Mouse (Mus musculus) mammary gland, adult 2 months (tissue): ENCODE data around the gene Sphk2. TPM values are rescaled to one million over a fixed set of nuclear protein-coding genes. Genes with fewer than 3 reads are reported as not detected.

ENCODE experiments used
- polyA plus RNA-seq: library from polyadenylated mRNA; depleted of rRNA; stranded (reverse); fragments of >200 nt; gene quantifications from 2 replicates; pipeline ENCODE4 v1.2.3, GENCODE M21; 2012; ENCODE audit warnings: low replicate concordance; rRNA removed

The Sphk2 gene
- 50.2 and 90.3 TPM in 2 replicates for polyA plus RNA-seq

GRCm38 (mm10) chr7:45717918-45718297, at the start of gene Sphk2:
Sphk2 (minus strand) TSS chr7:45718002.

GRCm38 (mm10) chr7:45725713-45726112, 7.9 kb upstream of the Sphk2 start, which contains the start of gene Spaca4:
Spaca4 (minus strand) TSS chr7:45725813.

DNA sequence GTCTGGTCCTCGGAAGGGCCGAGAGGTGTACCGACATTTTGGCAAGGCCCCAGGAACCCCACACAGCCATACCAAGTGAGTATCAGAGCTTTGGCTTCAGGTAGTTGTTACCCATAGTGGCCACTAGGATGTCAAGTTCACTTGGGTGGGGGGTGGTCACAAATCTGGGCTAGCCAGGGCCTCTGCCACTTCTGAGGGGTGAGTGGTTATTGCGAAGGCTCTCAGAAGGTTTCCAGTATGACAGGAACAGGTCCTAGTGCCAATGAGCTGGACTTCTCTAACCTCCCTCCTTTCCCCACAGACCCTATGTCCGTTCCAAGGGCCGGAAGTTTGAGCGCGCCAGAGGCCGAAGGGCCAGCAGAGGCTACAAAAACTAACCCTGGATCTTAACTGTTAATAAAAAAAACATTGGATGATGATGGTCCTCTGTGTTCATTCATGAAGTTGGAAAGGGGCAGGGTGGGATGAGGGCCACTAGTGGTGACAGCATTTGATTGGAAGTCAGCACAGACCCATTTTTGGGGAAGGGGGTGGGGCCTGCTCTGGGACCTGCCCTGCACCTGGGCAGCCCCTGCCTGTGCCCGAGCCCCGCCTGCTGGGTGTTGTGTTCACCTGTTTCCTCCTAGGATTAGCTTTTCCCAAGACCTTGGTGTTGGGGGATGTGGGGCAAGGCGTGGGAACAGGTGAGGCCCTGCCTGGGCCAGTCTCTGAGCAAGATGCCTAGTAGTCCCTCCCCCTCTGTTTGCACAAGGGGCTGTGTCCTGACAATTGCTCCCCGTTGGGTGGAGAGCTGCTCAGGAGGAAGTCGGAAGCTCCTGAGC, 2.8 kb upstream of the Sphk2 start, which contains the start of gene Fam83e:
Gene Fam83e (plus strand): TSS at position 800 of the 821 bp plus-strand sequence.

GRCm38 (mm10) chr7:45715090-45715708, 2.6 kb downstream of the Sphk2 start, which contains the start of gene Rpl18:
Rpl18 (plus strand) TSS chr7:45715457.

DNA sequence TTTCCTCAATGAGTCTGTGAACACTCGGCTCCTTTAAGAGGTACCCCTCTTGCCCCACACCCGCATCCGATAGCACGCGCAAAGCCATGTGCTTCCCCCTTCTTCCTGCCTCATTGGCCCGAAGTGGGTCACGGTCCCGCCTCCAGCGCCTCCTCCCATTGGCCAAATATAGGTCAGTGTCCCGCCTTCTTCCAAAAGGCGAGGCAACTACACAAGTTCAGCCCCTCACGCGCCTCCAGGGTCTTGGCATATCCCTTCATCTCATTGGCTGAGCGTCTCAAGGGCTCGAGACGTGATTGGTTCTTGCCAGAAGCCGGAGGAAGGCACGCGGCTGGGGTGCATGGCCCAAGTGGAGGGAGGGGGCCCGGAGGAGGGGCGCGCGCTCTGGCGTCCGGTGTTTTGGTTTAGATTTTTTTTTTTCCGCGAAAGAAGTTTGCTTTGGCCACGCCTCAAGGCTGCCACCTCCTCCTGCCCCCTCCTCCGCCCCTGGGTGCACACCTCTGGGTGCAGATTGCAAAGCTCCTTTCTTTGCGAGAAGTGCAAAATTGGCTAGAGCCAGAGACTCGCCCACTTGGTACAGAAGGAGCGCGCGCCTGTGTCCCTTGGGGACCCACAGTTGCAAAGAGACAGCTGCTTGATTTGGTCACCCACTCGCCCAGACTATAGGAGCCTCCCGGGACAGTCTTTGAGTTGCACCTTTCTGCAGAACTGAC, 12.9 kb downstream of the Sphk2 start, which contains the start of gene Dbp:
Gene Dbp (plus strand): TSS at position 359 of the 713 bp plus-strand sequence.

DNA sequence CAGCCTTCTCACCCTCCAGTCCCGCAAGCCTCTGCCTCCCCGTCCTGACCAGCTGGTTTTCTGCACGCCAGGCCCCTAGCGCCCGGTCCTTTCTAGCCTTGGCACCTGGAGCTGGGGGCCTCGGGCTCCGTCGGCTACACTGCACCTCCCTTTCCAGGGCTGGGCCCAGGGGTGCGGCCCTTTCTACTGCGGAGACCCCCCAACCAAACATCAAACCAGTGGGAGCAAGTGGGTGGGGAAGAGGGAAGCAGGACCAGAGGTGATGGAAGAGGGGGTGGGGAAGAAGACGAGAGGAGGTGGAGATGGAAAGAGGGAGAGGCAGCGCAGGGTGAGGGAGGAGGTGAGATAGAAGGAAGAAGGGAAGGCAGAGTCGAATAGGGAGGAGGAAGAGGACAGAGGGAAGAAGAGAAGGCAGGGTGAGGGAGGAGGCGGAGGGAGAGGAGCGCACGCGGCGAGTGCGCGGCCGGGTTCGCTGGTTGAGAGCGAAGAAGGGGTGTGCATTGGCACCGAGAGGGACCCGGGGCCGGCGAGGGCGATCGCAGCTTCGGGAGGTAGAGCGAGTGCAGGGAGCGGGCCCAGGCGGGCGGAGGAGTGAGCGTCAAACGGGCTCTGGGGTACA, 18.2 kb downstream of the Sphk2 start, which contains the start of gene Car11:
Gene Car11 (plus strand): TSS at position 321 of the 619 bp plus-strand sequence.

DNA sequence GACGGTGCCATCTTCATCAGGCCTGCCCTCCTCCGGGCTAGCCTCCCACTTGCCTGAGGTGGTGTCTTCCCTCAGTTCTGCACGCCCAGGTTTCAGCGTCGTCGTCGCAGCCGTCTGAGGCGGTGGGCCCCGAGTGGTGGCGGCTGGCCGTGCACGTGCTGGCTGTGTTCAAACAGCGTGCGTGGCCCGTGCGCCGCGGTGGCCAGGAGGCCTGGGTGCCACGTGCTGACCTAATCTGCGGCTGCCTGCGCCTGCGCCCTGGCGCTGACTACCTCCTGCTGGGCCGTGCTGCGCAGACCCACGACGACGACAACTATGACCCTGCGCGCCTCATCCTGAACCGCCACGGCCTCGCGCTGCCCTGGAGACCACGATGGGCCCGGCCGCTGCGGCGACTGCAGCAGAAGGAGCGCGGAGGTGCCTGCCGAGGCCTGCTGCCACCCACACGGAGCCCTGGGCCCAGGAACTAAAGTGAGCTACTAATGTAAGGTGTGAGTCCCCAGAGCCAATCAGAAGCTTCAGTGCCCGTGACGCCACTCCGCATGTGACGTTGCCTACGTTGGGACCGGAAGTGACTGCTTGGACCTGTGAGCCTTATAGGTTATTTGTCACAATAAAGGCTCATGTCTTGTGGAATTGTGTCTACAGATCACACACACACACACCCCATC, 23.7 kb downstream of the Sphk2 start, which contains the start of gene Sec1:
Gene Sec1 (minus strand): TSS at position 482 of the 671 bp plus-strand sequence.

GRCm38 (mm10) chr7:45683396-45684050, 34.3 kb downstream of the Sphk2 start, which contains the start of gene Ntn5:
Ntn5 (plus strand) TSS chr7:45684022.

DNA sequence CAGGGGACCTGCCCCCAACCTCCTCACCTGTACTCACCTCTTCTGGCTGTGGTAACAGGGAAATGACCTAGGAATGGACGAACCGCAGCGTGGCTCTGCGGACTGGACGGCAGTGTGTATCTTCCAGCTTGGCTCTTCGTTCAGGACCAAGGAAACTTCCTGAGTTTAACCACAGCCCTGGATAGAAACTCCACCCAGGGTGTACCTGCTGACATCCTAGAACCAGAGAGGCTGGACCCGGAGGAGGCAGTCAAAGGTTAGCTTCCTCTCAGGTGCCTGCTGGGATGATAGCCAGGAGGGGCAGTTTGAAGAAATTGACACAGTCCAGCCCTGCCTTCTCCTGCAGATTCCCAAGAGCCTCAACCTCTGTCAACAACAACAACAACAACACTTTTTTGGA, 51.6 kb downstream of the Sphk2 start, which contains the start of gene Fut2:
Gene Fut2 (minus strand): TSS at position 234 of the 400 bp plus-strand sequence.

Other genes with a start within 250 kb of the Sphk2 start
- 0.16 TPM in 1 of 2 replicates, not detected in the other for gene Tulp2, start 236.1 kb downstream of the Sphk2 start, polyA plus RNA-seq
- gene Gm45808, start 231.2 kb downstream of the Sphk2 start, polyA plus RNA-seq: 10.3 TPM in 1 of 2 replicates, not detected in the other
- gene Dhdh, start 229.2 kb downstream of the Sphk2 start, polyA plus RNA-seq: 15.8 and 23.4 TPM in 2 replicates
- gene Nucb1, start 207.6 kb downstream of the Sphk2 start, polyA plus RNA-seq: 431 and 432 TPM in 2 replicates
- 34.6 and 48.5 TPM in 2 replicates for gene Ppp1r15a, start 191.7 kb downstream of the Sphk2 start, polyA plus RNA-seq
- gene Plekha4, start 191.7 kb downstream of the Sphk2 start, polyA plus RNA-seq: 29.9 and 34.7 TPM in 2 replicates
- gene Hsd17b14, start 163.1 kb downstream of the Sphk2 start, polyA plus RNA-seq: 4.9 and 5.8 TPM in 2 replicates
- 142 and 145 TPM in 2 replicates for gene Bcat2, start 147.8 kb downstream of the Sphk2 start, polyA plus RNA-seq
- gene Fgf21, start 102.5 kb downstream of the Sphk2 start, polyA plus RNA-seq: 0.67 and 0.88 TPM in 2 replicates
- gene Fut1, start 100.7 kb downstream of the Sphk2 start, polyA plus RNA-seq: 0.12 and 0.72 TPM in 2 replicates
- 0.49 and 0.54 TPM in 2 replicates for gene Izumo1, start 96.2 kb downstream of the Sphk2 start, polyA plus RNA-seq
- 32.4 and 54.6 TPM in 2 replicates for gene Rasip1, start 90.5 kb downstream of the Sphk2 start, polyA plus RNA-seq
- gene Mamstr, start 78.0 kb downstream of the Sphk2 start, polyA plus RNA-seq: 5.6 and 22.3 TPM in 2 replicates
- 0.16 and 1.4 TPM in 2 replicates for gene Fut2, start 51.6 kb downstream of the Sphk2 start, polyA plus RNA-seq
- gene Ntn5, start 34.0 kb downstream of the Sphk2 start, polyA plus RNA-seq: 0.72 and 2.4 TPM in 2 replicates
- 0.72 and 0.76 TPM in 2 replicates for gene Sec1, start 23.6 kb downstream of the Sphk2 start, polyA plus RNA-seq
- gene Car11, start 18.2 kb downstream of the Sphk2 start, polyA plus RNA-seq: 14.2 and 17.5 TPM in 2 replicates
- 57.0 and 110 TPM in 2 replicates for gene Dbp, start 12.9 kb downstream of the Sphk2 start, polyA plus RNA-seq
- 1,150 and 1,812 TPM in 2 replicates for gene Rpl18, start 2.5 kb downstream of the Sphk2 start, polyA plus RNA-seq
- gene Fam83e, start 3.2 kb upstream of the Sphk2 start, polyA plus RNA-seq: 1.9 and 3.4 TPM in 2 replicates
- gene Spaca4, start 7.8 kb upstream of the Sphk2 start, polyA plus RNA-seq: 0.29 and 0.37 TPM in 2 replicates
- gene Lmtk3, start 65.7 kb upstream of the Sphk2 start, polyA plus RNA-seq: 3.9 and 7.3 TPM in 2 replicates
- 2.4 and 4.2 TPM in 2 replicates for gene Sult2b1, start 66.7 kb upstream of the Sphk2 start, polyA plus RNA-seq
- 30.1 and 42.3 TPM in 2 replicates for gene Cyth2, start 96.6 kb upstream of the Sphk2 start, polyA plus RNA-seq
- 4.8 and 9.6 TPM in 2 replicates for gene Kcnj14, start 106.8 kb upstream of the Sphk2 start, polyA plus RNA-seq
- 14.9 and 20.4 TPM in 2 replicates for gene Grwd1, start 112.9 kb upstream of the Sphk2 start, polyA plus RNA-seq
- gene Kdelr1, start 154.8 kb upstream of the Sphk2 start, polyA plus RNA-seq: 193 and 506 TPM in 2 replicates
- 1.3 and 3.6 TPM in 2 replicates for gene Grin2d, start 160.4 kb upstream of the Sphk2 start, polyA plus RNA-seq
- gene Syngr4, start 178.7 kb upstream of the Sphk2 start, polyA plus RNA-seq: 0.26 TPM in 1 of 2 replicates, not detected in the other
- gene Tmem143, start 178.9 kb upstream of the Sphk2 start, polyA plus RNA-seq: 138 and 156 TPM in 2 replicates
- gene Emp3, start 203.4 kb upstream of the Sphk2 start, polyA plus RNA-seq: 335 and 341 TPM in 2 replicates
- gene Ccdc114, start 206.1 kb upstream of the Sphk2 start, polyA plus RNA-seq: 2.7 and 4.8 TPM in 2 replicates